In the genomic region with DNA sequence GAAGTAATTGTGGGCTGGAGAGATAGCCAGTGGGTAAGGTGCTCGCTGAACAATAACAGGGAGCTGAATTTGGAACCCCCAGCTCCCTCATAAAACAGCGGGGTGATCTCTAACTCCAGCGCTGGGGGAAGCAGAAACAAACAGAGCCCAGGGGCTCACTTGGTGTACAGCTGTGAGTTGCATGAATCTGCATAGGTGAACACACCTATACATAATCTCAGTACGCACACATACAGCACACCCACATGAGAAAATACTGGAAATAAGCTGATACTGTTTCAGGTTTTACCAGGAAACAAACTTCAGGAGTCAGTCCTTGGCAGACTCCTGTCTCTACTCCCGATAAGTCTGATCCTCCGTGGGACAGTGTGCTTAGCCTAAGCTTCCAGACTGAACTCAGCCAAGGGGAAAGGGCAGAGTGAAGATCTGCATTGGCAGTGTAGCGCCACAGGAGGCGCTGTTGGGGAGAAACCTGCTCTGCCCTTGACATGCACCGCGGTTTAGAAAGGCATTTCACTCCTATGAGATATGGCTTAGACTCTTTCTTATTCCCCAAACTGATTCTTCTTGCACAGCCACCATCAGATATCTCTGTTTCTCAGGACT, we compare ENCODE assay signal across 8 mouse cellular contexts. TPM values are rescaled to one million over a fixed set of nuclear protein-coding genes. Genes with fewer than 3 reads are reported as not detected.
DNase-seq lines count a peak whose midpoint lies in the region; ATAC-seq and TF ChIP-seq lines count a peak whose summit lies in the region.

No protein-coding gene starts in this region.

- no peak overlapping the region for H3K4me3 ChIP-seq in lung, embryonic 14.5 days (ENCODE audit: low read depth, low read length)

- peak; percentile 81 for TF ChIP-seq CTCF in lung, embryonic 14.5 days (IDR thresholded peaks at IDR 0.05; ENCODE audit: low read depth)

- peak; percentile 79 for ATAC-seq in lung, embryonic 14.5 days (ENCODE audit: insufficient read depth)

- no peak overlapping the region for H3K9ac ChIP-seq in lung, embryonic 14.5 days

- no peaks in the 10 kb centered on the region for H3K9me3 ChIP-seq in lung, embryonic 14.5 days (ENCODE audit: low read depth, low read length)

- H3K4me2 ChIP-seq in lung, embryonic 14.5 days: peak overlapping the region; percentile 22; the same call in 1 of the 2 replicates

- peak; percentile 27 for DNase-seq in adrenal gland, adult 2 months
- no peak for DNase-seq in adrenal gland, postnatal 25 days
- DNase-seq in lung, embryonic 14.5 days: peak; percentile 77
- DNase-seq in lung, postnatal 25 days (ENCODE audit: low spot score): no peak
- DNase-seq in kidney, adult 8-10 months: peak; percentile 2 to 47
- peak; percentile 80 for DNase-seq in mesoderm, embryonic 11.5 days (ENCODE audit: low read depth, low spot score)
- DNase-seq in right cerebral cortex, adult 18-20 months: no peak
- DNase-seq in c-Kit-positive CD71-positive TER-119-positive erythroid progenitor cells, embryonic 14.5 days (ENCODE audit: low spot score): no peak

- H3K4me1 ChIP-seq in lung, embryonic 14.5 days (ENCODE audit: insufficient read depth): no peaks in the 10 kb centered on the region

- H3K27me3 ChIP-seq in lung, embryonic 14.5 days (ENCODE audit: insufficient read depth, low read length): no peaks in the 10 kb centered on the region

- WGBS in lung, embryonic 14.5 days: 23% methylated on average over 10 of the region's 10 CpGs

- H3K36me3 ChIP-seq in lung, embryonic 14.5 days (ENCODE audit: insufficient read depth): no peaks in the 10 kb centered on the region

- no peak overlapping the region for H3K27ac ChIP-seq in lung, embryonic 14.5 days (ENCODE audit: low read depth)

RNA-seq across cellular contexts. Expression of a gene that starts 34.2 kb away (rescaled TPM):
- under 1 TPM; 0.58 to 0.66 TPM for total RNA-seq in adrenal gland, adult 2 months (2021)
- polyA plus RNA-seq in adrenal gland, adult 2 months (2012; rRNA removed): 0.58 and 0.66 TPM in 2 replicates
- total RNA-seq in adrenal gland, postnatal 25 days (2021): 0.71 TPM in 1 of 2 replicates, not detected in the other
- not detected in 2 replicates for polyA plus RNA-seq in lung, embryonic 14.5 days (2014; fragmentation: Nextera tagmentation; extraction: Ambion mirVana)

Comparison
In these comparisons a context has a peak if more than half of its experiments do, and no peak if none do; other contexts are left out.
1. DNase-seq: peak in adrenal gland, adult 2 months (single experiment), lung, embryonic 14.5 days (single experiment), kidney, adult 8-10 months (2 of 2) and mesoderm, embryonic 11.5 days (single experiment); none in adrenal gland, postnatal 25 days (single experiment), lung, postnatal 25 days (single experiment), right cerebral cortex, adult 18-20 months (single experiment) and c-Kit-positive CD71-positive TER-119-positive erythroid progenitor cells, embryonic 14.5 days (single experiment).